Mouse (Mus musculus): ENCODE results near the gene Sp6. TPM values are rescaled to one million over a fixed set of nuclear protein-coding genes. Genes with fewer than 3 reads are reported as not detected.
A peak's percentile ranks its signal among the peaks of the same experiment; 100 is the strongest.

Gene Sp6
- polyA plus RNA-seq, 1 experiment from 2014 or later, result 0.22 TPM

- H3K4me1 ChIP-seq (ENCODE audit: insufficient read depth), result peaks cover 5% of the 10 kb centered on the region; the same call in 1 of the 2 replicates
- DNase-seq (no peak), ATAC-seq (ENCODE audit: insufficient read depth) (no peak)
- no peak overlapping the region for H3K27ac ChIP-seq (ENCODE audit: low read depth)
- no peak overlapping the region for H3K4me2 ChIP-seq
- H3K4me3 ChIP-seq (ENCODE audit: low read depth, low read length), result no peak overlapping the region
- H3K27me3 ChIP-seq (ENCODE audit: insufficient read depth, low read length), result no peaks in the 10 kb centered on the region
- no peak for TF ChIP-seq CTCF (IDR thresholded peaks at IDR 0.05; ENCODE audit: low read depth)
- no peak overlapping the region for H3K9ac ChIP-seq
- H3K36me3 ChIP-seq (ENCODE audit: insufficient read depth), result no peaks in the 10 kb centered on the region
- no peaks in the 10 kb centered on the region for H3K9me3 ChIP-seq (ENCODE audit: low read depth, low read length)
- WGBS, result 53% methylated on average over 15 of the region's 15 CpGs
These were observed 31.7 kb upstream of the Sp6 start for GRCm38 (mm10) chr11:96981461-96981860.

GRCm38 (mm10) chr11:96982355-96982754 is 30.8 kb upstream of the Sp6 start:
- DNase-seq, result peak; percentile 91
- H3K4me3 ChIP-seq (ENCODE audit: low read depth, low read length), result no peak overlapping the region
- 1% methylated on average over 7 of the region's 7 CpGs for WGBS
- no peak overlapping the region for H3K9ac ChIP-seq
- no peak overlapping the region for H3K27ac ChIP-seq (ENCODE audit: low read depth)
- H3K36me3 ChIP-seq (ENCODE audit: insufficient read depth), result no peaks in the 10 kb centered on the region
- H3K4me2 ChIP-seq, result no peak overlapping the region; the same call in 1 of the 2 replicates
- H3K9me3 ChIP-seq (ENCODE audit: low read depth, low read length), result no peaks in the 10 kb centered on the region
- TF ChIP-seq CTCF (IDR thresholded peaks at IDR 0.05; ENCODE audit: low read depth), result peak; percentile 97
- no peak for ATAC-seq (ENCODE audit: insufficient read depth)
- H3K27me3 ChIP-seq (ENCODE audit: insufficient read depth, low read length), result no peaks in the 10 kb centered on the region
- peaks cover 5% of the 10 kb centered on the region; the same call in 1 of the 2 replicates for H3K4me1 ChIP-seq (ENCODE audit: insufficient read depth)

GRCm38 (mm10) chr11:96982859-96983258 is 30.3 kb upstream of the Sp6 start, which contains the start of gene Sp2:
Sp2 (minus strand) TSS chr11:96982959.
- no peaks in the 10 kb centered on the region for H3K27me3 ChIP-seq (ENCODE audit: insufficient read depth, low read length)
- H3K9me3 ChIP-seq (ENCODE audit: low read depth, low read length), result no peaks in the 10 kb centered on the region
- WGBS, result 69% methylated on average over 7 of the region's 7 CpGs
- peaks cover 5% of the 10 kb centered on the region; the same call in 1 of the 2 replicates for H3K4me1 ChIP-seq (ENCODE audit: insufficient read depth)
- no peak within 1 kb of the TSS for H3K4me3 ChIP-seq (ENCODE audit: low read depth, low read length)
- ATAC-seq (ENCODE audit: insufficient read depth) (no peak), DNase-seq (no peak)
- H3K4me2 ChIP-seq, result no peak within 1 kb of the TSS; the same call in 1 of the 2 replicates
- no peak within 1 kb of the TSS for H3K9ac ChIP-seq
- TF ChIP-seq CTCF (IDR thresholded peaks at IDR 0.05; ENCODE audit: low read depth), result no peak
- no peak within 1 kb of the TSS for H3K27ac ChIP-seq (ENCODE audit: low read depth)
- H3K36me3 ChIP-seq (ENCODE audit: insufficient read depth), result no peaks in the 10 kb centered on the region

GRCm38 (mm10) chr11:96984903-96985302 is 28.3 kb upstream of the Sp6 start:
- Histone ChIP-seq H3K9ac (no peak overlapping the region), H3K27ac (ENCODE audit: low read depth) (no peak overlapping the region), H3K4me3 (ENCODE audit: low read depth, low read length) (no peak overlapping the region), H3K36me3 (ENCODE audit: insufficient read depth) (no peaks in the 10 kb centered on the region), H3K27me3 (ENCODE audit: insufficient read depth, low read length) (no peaks in the 10 kb centered on the region), H3K4me1 (ENCODE audit: insufficient read depth) (0 out of 2 replicates have a peak, but pooled peaks cover 6% of the 10 kb centered on the region), H3K4me2 (no peak overlapping the region), H3K9me3 (ENCODE audit: low read depth, low read length) (no peaks in the 10 kb centered on the region)
- ATAC-seq (ENCODE audit: insufficient read depth) (no peak), DNase-seq (no peak)
- no peak for TF ChIP-seq CTCF (IDR thresholded peaks at IDR 0.05; ENCODE audit: low read depth)
- 42% methylated on average over 4 of the region's 4 CpGs for WGBS

- Histone ChIP-seq H3K4me3 (ENCODE audit: low read depth, low read length) (no peak overlapping the region), H3K36me3 (ENCODE audit: insufficient read depth) (no peaks in the 10 kb centered on the region), H3K9me3 (ENCODE audit: low read depth, low read length) (no peaks in the 10 kb centered on the region), H3K4me2 (no peak overlapping the region), H3K27ac (ENCODE audit: low read depth) (no peak overlapping the region), H3K27me3 (ENCODE audit: insufficient read depth, low read length) (no peaks in the 10 kb centered on the region), H3K9ac (no peak overlapping the region), H3K4me1 (ENCODE audit: insufficient read depth) (0 out of 2 replicates have a peak, but pooled peaks cover 8% of the 10 kb centered on the region)
- DNase-seq (no peak), ATAC-seq (ENCODE audit: insufficient read depth) (no peak)
- WGBS, result 39% methylated on average over 3 of the region's 3 CpGs
- no peak for TF ChIP-seq CTCF (IDR thresholded peaks at IDR 0.05; ENCODE audit: low read depth)
These were observed 26.7 kb upstream of the Sp6 start for GRCm38 (mm10) chr11:96986463-96986862.

GRCm38 (mm10) chr11:96987873-96988655 is 25.1 kb upstream of the Sp6 start:
- Histone ChIP-seq H3K27me3 (ENCODE audit: insufficient read depth, low read length) (no peaks in the 10 kb centered on the region), H3K36me3 (ENCODE audit: insufficient read depth) (no peaks in the 10 kb centered on the region), H3K27ac (ENCODE audit: low read depth) (no peak overlapping the region), H3K9ac (peak overlapping the region; percentile 6; the same call in 1 of the 2 replicates), H3K9me3 (ENCODE audit: low read depth, low read length) (no peaks in the 10 kb centered on the region), H3K4me1 (ENCODE audit: insufficient read depth) (peaks cover 13% of the 10 kb centered on the region; the same call in 1 of the 2 replicates), H3K4me2 (peak overlapping the region; percentile 59), H3K4me3 (ENCODE audit: low read depth, low read length) (peak overlapping the region; percentile 23)
- no peak for TF ChIP-seq CTCF (IDR thresholded peaks at IDR 0.05; ENCODE audit: low read depth)
- DNase-seq, result peak; percentile 47
- WGBS, result 5% methylated on average over 31 of the region's 31 CpGs
- no peak; the same call in 1 of the 2 replicates for ATAC-seq (ENCODE audit: insufficient read depth)

GRCm38 (mm10) chr11:96991501-96991900 is 21.7 kb upstream of the Sp6 start:
- Histone ChIP-seq H3K9me3 (ENCODE audit: low read depth, low read length) (no peaks in the 10 kb centered on the region), H3K27ac (ENCODE audit: low read depth) (peak overlapping the region; percentile 89; the same call in 1 of the 2 replicates), H3K9ac (no peak overlapping the region), H3K4me2 (no peak overlapping the region), H3K4me1 (ENCODE audit: insufficient read depth) (peaks cover 22% of the 10 kb centered on the region; the same call in 1 of the 2 replicates), H3K27me3 (ENCODE audit: insufficient read depth, low read length) (no peaks in the 10 kb centered on the region), H3K4me3 (ENCODE audit: low read depth, low read length) (no peak overlapping the region), H3K36me3 (ENCODE audit: insufficient read depth) (no peaks in the 10 kb centered on the region)
- DNase-seq (no peak), ATAC-seq (ENCODE audit: insufficient read depth) (no peak)
- WGBS, result 51% methylated on average over 5 of the region's 5 CpGs
- TF ChIP-seq CTCF (IDR thresholded peaks at IDR 0.05; ENCODE audit: low read depth), result no peak
